Comparison of ENCODE assay signal across 12 mouse cellular contexts in genomic region chr10:60815059-60815458, GRCm38 (mm10). TPM values are rescaled to one million over a fixed set of nuclear protein-coding genes. Genes with fewer than 3 reads are reported as not detected.
DNase-seq lines count a peak whose midpoint lies in the region; ATAC-seq and TF ChIP-seq lines count a peak whose summit lies in the region.
"Had no signal": no experiment of that assay in that cellular context is flagged by ENCODE, and none has a peak within 500 bp of the region (broad histone marks: within the 10 kb centered on the region; RNA-seq: fewer than 3 reads in every experiment).

No protein-coding gene starts in this region.

- TF ChIP-seq EP300 in lung, postnatal 0 days (IDR thresholded peaks at IDR 0.05), result no peak

- no peaks in the 10 kb centered on the region for H3K9me3 ChIP-seq in heart, embryonic 14.5 days (ENCODE audit: control insufficient read depth, low read length)
- no peaks in the 10 kb centered on the region for H3K9me3 ChIP-seq in lung, postnatal 0 days (ENCODE audit: low read length)
- H3K9me3 ChIP-seq in midbrain, embryonic 13.5 days, result no peaks in the 10 kb centered on the region
- H3K9me3 ChIP-seq: megakaryocyte, embryonic 14.5 days had no signal

- WGBS in heart, embryonic 14.5 days, result 7% methylated on average over 6 of the region's 6 CpGs
- WGBS in lung, postnatal 0 days, result 26% methylated on average over 5 of the region's 6 CpGs
- WGBS in midbrain, embryonic 13.5 days, result 20% methylated on average over 6 of the region's 6 CpGs

- no peaks in the 10 kb centered on the region for H3K36me3 ChIP-seq in heart, embryonic 14.5 days (ENCODE audit: control insufficient read depth, insufficient read depth, low read length)
- H3K36me3 ChIP-seq in lung, postnatal 0 days (ENCODE audit: insufficient read depth, low read length), result no peaks in the 10 kb centered on the region
- H3K36me3 ChIP-seq in myocyte (ENCODE audit: control insufficient read depth, insufficient read depth), result no peaks in the 10 kb centered on the region
- H3K36me3 ChIP-seq in midbrain, embryonic 13.5 days, result no peaks in the 10 kb centered on the region
- H3K36me3 ChIP-seq: G1E had no signal

- peak overlapping the region; percentile 75 for H3K9ac ChIP-seq in heart, embryonic 14.5 days (ENCODE audit: low read length)
- no peak overlapping the region for H3K9ac ChIP-seq in lung, postnatal 0 days (replicated peaks; ENCODE audit: low read depth)
- H3K9ac ChIP-seq in midbrain, embryonic 13.5 days (replicated peaks), result no peak overlapping the region

- no peak for ATAC-seq in heart, embryonic 14.5 days (ENCODE audit: insufficient number of reproducible peaks, insufficient read depth, low FRiP score, low read depth)
- no peak for ATAC-seq in lung, postnatal 0 days
- no peak; the same call in 1 of the 2 replicates for ATAC-seq in midbrain, embryonic 13.5 days

- peak overlapping the region; percentile 54 for H3K4me2 ChIP-seq in heart, embryonic 14.5 days (ENCODE audit: low read length)
- H3K4me2 ChIP-seq in lung, postnatal 0 days (replicated peaks; ENCODE audit: low read depth, low read length), result no peak overlapping the region
- peak overlapping the region; percentile 95 for H3K4me2 ChIP-seq in myocyte (ENCODE audit: low read depth)
- no peak overlapping the region for H3K4me2 ChIP-seq in midbrain, embryonic 13.5 days (replicated peaks)

- no peaks in the 10 kb centered on the region for H3K27me3 ChIP-seq in heart, embryonic 14.5 days (ENCODE audit: control insufficient read depth, insufficient read depth, low read length)
- no peaks in the 10 kb centered on the region for H3K27me3 ChIP-seq in lung, postnatal 0 days (replicated peaks; ENCODE audit: insufficient read depth, low read length)
- H3K27me3 ChIP-seq in myocyte (ENCODE audit: control insufficient read depth, insufficient read depth, insufficient read length), result no peaks in the 10 kb centered on the region
- H3K27me3 ChIP-seq in midbrain, embryonic 13.5 days, result peaks cover 32% of the 10 kb centered on the region

- peak overlapping the region; percentile 99 to 100 for H3K27ac ChIP-seq in heart, embryonic 14.5 days (replicated peaks in 1 of 2; ENCODE audit: control insufficient read depth in 1 of 2, insufficient read depth in 1 of 2, low read depth in 2 of 2, low read length in 2 of 2)
- peak overlapping the region; percentile 43 for H3K27ac ChIP-seq in lung, postnatal 0 days (ENCODE audit: low read length)
- peak overlapping the region; percentile 97 for H3K27ac ChIP-seq in embryonic fibroblast, embryonic 13.5 days (ENCODE audit: insufficient read depth, low read length)
- H3K27ac ChIP-seq in midbrain, embryonic 13.5 days, result no peak overlapping the region

- H3K4me1 ChIP-seq in heart, embryonic 14.5 days (ENCODE audit: control insufficient read depth in 2 of 2, insufficient read depth in 2 of 2, low read length in 2 of 2), result peaks cover 94 to 98% of the 10 kb centered on the region in 2 experiments
- peaks cover 32% of the 10 kb centered on the region; the same call in 1 of the 2 replicates for H3K4me1 ChIP-seq in lung, postnatal 0 days (ENCODE audit: insufficient read depth, low read depth, low read length)
- peaks cover 46% of the 10 kb centered on the region for H3K4me1 ChIP-seq in embryonic fibroblast, embryonic 13.5 days (ENCODE audit: control insufficient read depth, insufficient read depth, low read length)
- peaks cover 53% of the 10 kb centered on the region for H3K4me1 ChIP-seq in midbrain, embryonic 13.5 days (replicated peaks)

- TF ChIP-seq CTCF in lung, postnatal 0 days (IDR thresholded peaks at IDR 0.05), result no peak
- TF ChIP-seq CTCF in embryonic fibroblast, embryonic 13.5 days (IDR thresholded peaks at IDR 0.05; ENCODE audit: borderline replicate concordance, insufficient read depth, low read length), result no peak

- peaks cover 78% of the 10 kb centered on the region for H3K79me2 ChIP-seq in myocyte (ENCODE audit: control insufficient read depth, insufficient read depth)

- DNase-seq in heart, adult 8-10 months (ENCODE audit: low spot score), result no peak
- no peak for DNase-seq in lung, postnatal 0 days (ENCODE audit: low spot score)
- no peak for DNase-seq in lung, postnatal 25 days (ENCODE audit: low spot score)
- DNase-seq in layer of hippocampus, adult 11-12 months (ENCODE audit: low spot score), result no peak
- DNase-seq: cerebellum, adult 11-12 months had no signal

- no peak for TF ChIP-seq POLR2A in embryonic fibroblast, embryonic 13.5 days (IDR thresholded peaks at IDR 0.05; ENCODE audit: low read depth, low read length)
- TF ChIP-seq POLR2A in myocyte (IDR thresholded peaks at IDR 0.05; ENCODE audit: insufficient read length, low read depth), result peak; percentile 12

- H3ac ChIP-seq in myocyte (ENCODE audit: control insufficient read depth, insufficient read length), result peak overlapping the region; percentile 1

- H3K4me3 ChIP-seq in heart, embryonic 14.5 days (ENCODE audit: control insufficient read depth in 1 of 2, insufficient read depth in 1 of 2, low read depth in 1 of 2, low read length in 2 of 2), result peak overlapping the region in 1 of 2 experiments; percentile 11; a peak in 1 of 4 replicates
- H3K4me3 ChIP-seq in lung, postnatal 0 days (ENCODE audit: low read depth, low read length), result no peak overlapping the region
- no peak overlapping the region for H3K4me3 ChIP-seq in embryonic fibroblast, embryonic 13.5 days (ENCODE audit: insufficient read depth, low read length)
- peak overlapping the region; percentile 17 for H3K4me3 ChIP-seq in myocyte
- no peak overlapping the region for H3K4me3 ChIP-seq in midbrain, embryonic 13.5 days (replicated peaks)
- H3K4me3 ChIP-seq: erythroblast, embryonic 14.5 days; megakaryocyte, embryonic 14.5 days had no signal

TF ChIP-seq in myocyte, 11 proteins besides CTCF, POLR2A, EP300 and RAD21:
- TF ChIP-seq USF1 (IDR thresholded peaks at IDR 0.05; ENCODE audit: low read depth), result no peak
- TF ChIP-seq POLR2AphosphoS2 (IDR thresholded peaks at IDR 0.05; ENCODE audit: insufficient read length, low read depth), result peak; percentile 39
TF ChIP-seq in myocyte: peak in this region for 1.

RNA-seq across cellular contexts. Expression of gene Unc5b, which starts 16.3 kb away (rescaled TPM):
- polyA plus RNA-seq in heart, embryonic 14.5 days (2014; fragmentation: Nextera tagmentation; extraction: Ambion mirVana), result 11.5 and 13.3 TPM in 2 replicates
- total RNA-seq in heart, adult 8-10 months (2022), result 10 to 100 TPM in 3 of 4 experiments, 1 to 10 TPM in 1; 9.6 to 14.5 (median 12.0) TPM
- 3.8 and 4.3 TPM in 2 replicates for polyA plus RNA-seq in lung, postnatal 0 days (2015; fragmentation: Nextera tagmentation; extraction: Ambion mirVana)
- polyA plus RNA-seq in embryonic fibroblast, embryonic 13.5 days (2011; ENCODE audit: insufficient read length, low read depth, missing spikeins), result 101 and 119 TPM in 2 replicates
- polyA plus RNA-seq in myocyte (2012; fragmentation: generic; extraction: Trizol), result 91.9 TPM
- 3.1 and 4.0 TPM in 2 replicates for polyA plus RNA-seq in midbrain, embryonic 13.5 days (2015; fragmentation: Nextera tagmentation; extraction: Ambion mirVana)
- polyA plus RNA-seq: erythroblast, embryonic 14.5 days; G1E had no signal

Comparison
In these comparisons a context has a peak if more than half of its experiments do, and no peak if none do; other contexts are left out.
1. H3K4me2 ChIP-seq: peak in heart, embryonic 14.5 days (single experiment) and myocyte (single experiment); none in lung, postnatal 0 days (single experiment) and midbrain, embryonic 13.5 days (single experiment).